Mouse (Mus musculus) layer of hippocampus, adult 9-11 months (tissue): ENCODE results near the gene Gm20388.
"Not testable (repeated sequence)": the region's sequence is repeated elsewhere in the genome, so short reads cannot be mapped to it uniquely, and the experiment has no call there.

Experiments
- DNase-seq: peaks from one replicate; pipeline ENCODE4 v3.0.0; 2022

Gm20388 gene

GRCm38 (mm10) chr8:121397201-121397698 is 1486.6 kb downstream of the Gm20388 start:
- no peak for DNase-seq

GRCm38 (mm10) chr8:121398081-121398480 is 1487.4 kb downstream of the Gm20388 start:
- no peak for DNase-seq

GRCm38 (mm10) chr8:121398724-121399123 is 1488.1 kb downstream of the Gm20388 start:
- no peak for DNase-seq

- DNase-seq = no peak
These were observed 1488.5 kb downstream of the Gm20388 start for GRCm38 (mm10) chr8:121399173-121399572.

GRCm38 (mm10) chr8:121400581-121400980 is 1489.9 kb downstream of the Gm20388 start:
- DNase-seq = no peak

- no peak for DNase-seq
These were observed 1493.2 kb downstream of the Gm20388 start for GRCm38 (mm10) chr8:121403821-121404220.

- DNase-seq = no peak
These were observed 1507.4 kb downstream of the Gm20388 start for GRCm38 (mm10) chr8:121418081-121418480.

- DNase-seq = no peak
These were observed 1508.9 kb downstream of the Gm20388 start for GRCm38 (mm10) chr8:121419551-121419950.

GRCm38 (mm10) chr8:121421009-121421408 is 1510.4 kb downstream of the Gm20388 start:
- peak; percentile 52 for DNase-seq

GRCm38 (mm10) chr8:121424080-121424479 is 1513.4 kb downstream of the Gm20388 start:
- no peak for DNase-seq

GRCm38 (mm10) chr8:121424600-121424999 is 1514.0 kb downstream of the Gm20388 start:
- no peak for DNase-seq

GRCm38 (mm10) chr8:121431499-121431898 is 1520.9 kb downstream of the Gm20388 start:
- DNase-seq = no peak

- DNase-seq = peak; percentile 30
These were observed 1522.8 kb downstream of the Gm20388 start for GRCm38 (mm10) chr8:121433466-121433865.

GRCm38 (mm10) chr8:121436656-121437055 is 1526.0 kb downstream of the Gm20388 start:
- DNase-seq = no peak

GRCm38 (mm10) chr8:121437506-121437905 is 1526.9 kb downstream of the Gm20388 start:
- DNase-seq = no peak

- DNase-seq = no peak
These were observed 1527.5 kb downstream of the Gm20388 start for GRCm38 (mm10) chr8:121438111-121438510.

GRCm38 (mm10) chr8:121439351-121439750 is 1528.7 kb downstream of the Gm20388 start:
- no peak for DNase-seq

- no peak for DNase-seq
These were observed 1532.7 kb downstream of the Gm20388 start for GRCm38 (mm10) chr8:121443361-121443760.

- not testable (repeated sequence) for DNase-seq
These were observed 1533.9 kb downstream of the Gm20388 start for GRCm38 (mm10) chr8:121444521-121444920.

GRCm38 (mm10) chr8:121445027-121445471 is 1534.4 kb downstream of the Gm20388 start:
- DNase-seq = peak; percentile 49

GRCm38 (mm10) chr8:121446133-121446532 is 1535.5 kb downstream of the Gm20388 start:
- no peak for DNase-seq

GRCm38 (mm10) chr8:121446862-121447261 is 1536.2 kb downstream of the Gm20388 start:
- DNase-seq = no peak

GRCm38 (mm10) chr8:121450211-121450610 is 1539.6 kb downstream of the Gm20388 start:
- DNase-seq = no peak

- DNase-seq = no peak
These were observed 1540.9 kb downstream of the Gm20388 start for GRCm38 (mm10) chr8:121451404-121452076.

- no peak for DNase-seq
These were observed 1544.1 kb downstream of the Gm20388 start for GRCm38 (mm10) chr8:121454737-121455136.
